In genomic region chr16:7244382-7244781, GRCm38 (mm10) we compare ENCODE assay signal across 21 mouse cellular contexts.
DNase-seq lines count a peak whose midpoint lies in the region; ATAC-seq and TF ChIP-seq lines count a peak whose summit lies in the region.
"Had no signal": no experiment of that assay in that cellular context is flagged by ENCODE, and none has a peak within 500 bp of the region (broad histone marks: within the 10 kb centered on the region; RNA-seq: fewer than 3 reads in every experiment).

No protein-coding gene starts in this region.

- H3K9me3 ChIP-seq in lung, embryonic 14.5 days (ENCODE audit: low read depth, low read length): no peaks in the 10 kb centered on the region
- no peaks in the 10 kb centered on the region for H3K9me3 ChIP-seq in lung, postnatal 0 days (ENCODE audit: low read length)
- H3K9me3 ChIP-seq: forebrain, embryonic 10.5 days; forebrain, embryonic 13.5 days; heart, embryonic 10.5 days; heart, embryonic 13.5 days; hindbrain, embryonic 12.5 days; hindbrain, embryonic 15.5 days had no signal

- TF ChIP-seq EP300 in lung, postnatal 0 days (IDR thresholded peaks at IDR 0.05): no peak

- H3K36me3 ChIP-seq in lung, embryonic 14.5 days (ENCODE audit: insufficient read depth): no peaks in the 10 kb centered on the region
- H3K36me3 ChIP-seq in lung, postnatal 0 days (ENCODE audit: insufficient read depth, low read length): no peaks in the 10 kb centered on the region
- H3K36me3 ChIP-seq: forebrain, embryonic 10.5 days; heart, embryonic 10.5 days; heart, embryonic 13.5 days; hindbrain, embryonic 12.5 days; hindbrain, embryonic 15.5 days had no signal

- 48% methylated on average over 1 of the region's 1 CpGs for WGBS in lung, embryonic 14.5 days
- 33% methylated on average over 1 of the region's 1 CpGs for WGBS in lung, postnatal 0 days

- no peak overlapping the region for H3K4me2 ChIP-seq in lung, embryonic 14.5 days
- H3K4me2 ChIP-seq in lung, postnatal 0 days (replicated peaks; ENCODE audit: low read depth, low read length): no peak overlapping the region
- H3K4me2 ChIP-seq: forebrain, embryonic 13.5 days; heart, embryonic 13.5 days; hindbrain, embryonic 12.5 days; hindbrain, embryonic 15.5 days had no signal

- peak; percentile 9 for DNase-seq in lung, embryonic 14.5 days
- no peak for DNase-seq in lung, postnatal 25 days (ENCODE audit: low spot score)
- peak; percentile 36 for DNase-seq in lung, postnatal 0 days (ENCODE audit: low spot score)
- no peak for DNase-seq in lung, adult 18-20 months
- peak; percentile 21 for DNase-seq in ZHBTc4 (ENCODE audit: low read depth, low spot score)
- DNase-seq in kidney, postnatal 25 days: no peak
- DNase-seq: adrenal gland, adult 2 months; adrenal gland, postnatal 14 days; cerebellum, adult 18-20 months; cerebellum, adult 9-10 months; cerebellum, postnatal 14 days; gastrocnemius, postnatal 25 days; heart, adult 2 months had no signal

- H3K9ac ChIP-seq in lung, embryonic 14.5 days: no peak overlapping the region
- no peak overlapping the region for H3K9ac ChIP-seq in lung, postnatal 0 days (replicated peaks; ENCODE audit: low read depth)
- H3K9ac ChIP-seq: forebrain, embryonic 13.5 days; heart, embryonic 13.5 days; hindbrain, embryonic 12.5 days; hindbrain, embryonic 15.5 days had no signal

- TF ChIP-seq CTCF in lung, embryonic 14.5 days (IDR thresholded peaks at IDR 0.05; ENCODE audit: low read depth): no peak
- TF ChIP-seq CTCF in lung, postnatal 0 days (IDR thresholded peaks at IDR 0.05): no peak

- no peaks in the 10 kb centered on the region for H3K27me3 ChIP-seq in lung, embryonic 14.5 days (ENCODE audit: insufficient read depth, low read length)
- no peaks in the 10 kb centered on the region for H3K27me3 ChIP-seq in lung, postnatal 0 days (replicated peaks; ENCODE audit: insufficient read depth, low read length)
- H3K27me3 ChIP-seq: forebrain, embryonic 13.5 days; heart, embryonic 13.5 days; hindbrain, embryonic 12.5 days; hindbrain, embryonic 15.5 days had no signal

- H3K4me1 ChIP-seq in lung, embryonic 14.5 days (ENCODE audit: insufficient read depth): no peaks in the 10 kb centered on the region
- peaks cover 3% of the 10 kb centered on the region; the same call in 1 of the 2 replicates for H3K4me1 ChIP-seq in lung, postnatal 0 days (ENCODE audit: insufficient read depth, low read depth, low read length)
- H3K4me1 ChIP-seq: forebrain, embryonic 10.5 days; forebrain, embryonic 13.5 days; heart, embryonic 10.5 days; heart, embryonic 13.5 days; hindbrain, embryonic 12.5 days; hindbrain, embryonic 15.5 days had no signal

- H3K4me3 ChIP-seq in lung, embryonic 14.5 days (ENCODE audit: low read depth, low read length): no peak overlapping the region
- H3K4me3 ChIP-seq in lung, postnatal 0 days (ENCODE audit: low read depth, low read length): no peak overlapping the region
- H3K4me3 ChIP-seq: forebrain, embryonic 10.5 days; forebrain, embryonic 13.5 days; heart, adult 2 months; heart, embryonic 10.5 days; heart, embryonic 13.5 days; hindbrain, embryonic 12.5 days; hindbrain, embryonic 15.5 days had no signal

- no peak overlapping the region for H3K27ac ChIP-seq in lung, embryonic 14.5 days (ENCODE audit: low read depth)
- no peak overlapping the region for H3K27ac ChIP-seq in lung, postnatal 0 days (ENCODE audit: low read length)
- H3K27ac ChIP-seq: forebrain, embryonic 10.5 days; forebrain, embryonic 13.5 days; heart, adult 2 months; heart, embryonic 10.5 days; heart, embryonic 13.5 days; hindbrain, embryonic 12.5 days; hindbrain, embryonic 15.5 days had no signal

- no peak for ATAC-seq in lung, embryonic 14.5 days (ENCODE audit: insufficient read depth)
- ATAC-seq in lung, postnatal 0 days: peak; percentile 53
- ATAC-seq: CD4-positive, CD25-positive, alpha-beta regulatory T cell, adult 4 months; forebrain, embryonic 13.5 days; forebrain, embryonic 16.5 days had no signal

Comparison
In these comparisons a context has a peak if more than half of its experiments do, and no peak if none do; other contexts are left out.
1. DNase-seq: peak in lung, embryonic 14.5 days (single experiment), lung, postnatal 0 days (single experiment) and ZHBTc4 (single experiment); none in lung, postnatal 25 days (single experiment), lung, adult 18-20 months (0 of 2) and kidney, postnatal 25 days (0 of 2).